Mouse (Mus musculus) testis, adult 2 months (tissue): Measurements from ENCODE around the gene Mybbp1a.

Source experiments
- CTCF ChIP-seq: fragments of 200-500 bp; IDR thresholded peaks from 2 replicates; pipeline ENCODE4 v1.5.1; 2012; ENCODE audit warnings: low read depth, mild to moderate bottlenecking, inconsistent platforms, low read length, moderate library complexity; ENCODE audit not compliant: control insufficient read depth, insufficient read depth, insufficient replicate concordance
- POLR2A ChIP-seq: fragments of 200-500 bp; IDR thresholded peaks from 2 replicates; pipeline ENCODE4 v1.6.1; 2012; ENCODE audit warnings: low read depth, mild to moderate bottlenecking, inconsistent platforms, low read length, moderate library complexity; ENCODE audit not compliant: control insufficient read depth

DNA sequence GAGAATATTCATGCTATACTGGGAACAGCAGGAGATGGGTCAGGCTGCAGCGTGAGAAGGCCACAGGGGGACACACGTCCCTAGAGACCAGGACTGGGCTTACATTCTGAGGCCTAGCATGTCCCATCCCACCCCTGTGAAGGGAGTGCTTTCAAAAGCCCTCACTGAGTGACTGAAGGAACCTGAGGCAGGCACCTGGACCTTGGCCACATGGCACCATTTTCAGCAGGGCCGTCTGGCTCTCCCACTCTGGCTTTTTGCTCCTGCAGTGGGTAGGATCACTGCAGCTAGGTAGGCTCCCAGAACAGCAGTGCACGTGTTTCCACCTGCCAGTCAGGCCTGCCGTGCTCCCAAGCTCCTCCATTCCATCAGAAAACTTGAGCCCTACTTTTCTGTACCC is 27.4 kb downstream of the Mybbp1a start:
- no peak for TF ChIP-seq CTCF
- no peak for TF ChIP-seq POLR2A
